Mouse (Mus musculus) liver (tissue): ENCODE measurements around the gene Pkp4.
"Not testable (repeated sequence)": the region's sequence is repeated elsewhere in the genome, so short reads cannot be mapped to it uniquely, and the experiment has no call there.

ENCODE experiments used
- DNase-seq: peaks from one replicate; pipeline ENCODE4 v3.0.0-alpha.2; 2020; ENCODE audit warnings: mixed read lengths

Pkp4 gene

DNA sequence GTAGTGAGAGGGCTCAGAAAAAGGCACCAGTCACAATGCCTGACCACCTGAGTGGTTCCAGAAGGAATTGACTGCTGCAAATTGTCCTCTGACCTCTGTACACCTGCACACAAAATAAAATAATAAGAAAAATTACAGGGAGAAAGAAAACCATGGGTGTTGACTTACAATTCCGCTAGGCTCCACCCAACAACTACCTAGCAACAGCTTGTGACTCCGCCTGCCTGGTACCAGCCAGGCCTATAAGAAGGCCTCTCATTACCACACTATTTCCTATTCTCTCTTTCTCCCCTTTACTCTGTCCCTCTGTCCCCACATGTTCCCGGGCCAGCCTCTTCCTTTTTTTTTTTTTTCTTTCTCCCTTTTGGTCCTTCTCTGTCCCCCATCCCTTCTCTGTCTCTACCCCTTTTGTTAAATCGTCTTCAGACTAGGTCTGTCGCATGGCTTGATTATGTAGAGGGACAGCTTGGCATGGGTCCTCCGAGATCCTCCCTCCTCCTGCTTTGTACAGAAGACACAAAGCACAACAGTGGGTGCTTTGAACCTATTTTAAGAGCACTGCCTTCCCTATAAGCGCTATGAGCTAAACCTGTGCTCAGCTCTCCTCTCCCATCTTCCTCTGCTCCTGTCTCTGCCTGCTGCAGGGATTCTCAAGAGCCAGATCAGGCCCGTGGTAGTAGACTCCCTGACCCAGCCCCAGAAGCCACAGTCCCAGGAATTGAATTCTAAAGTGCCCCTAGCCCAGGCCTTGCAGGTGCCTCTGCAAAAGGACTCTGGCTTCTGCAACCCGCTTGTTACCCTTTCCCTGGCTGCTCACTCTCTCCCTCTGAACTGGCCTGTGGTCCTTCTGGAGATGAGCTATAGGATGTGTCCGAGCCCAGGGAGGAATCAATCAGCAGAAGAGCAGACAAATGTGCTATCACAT is 223.5 kb downstream of the Pkp4 start:
- no peak for DNase-seq

DNA sequence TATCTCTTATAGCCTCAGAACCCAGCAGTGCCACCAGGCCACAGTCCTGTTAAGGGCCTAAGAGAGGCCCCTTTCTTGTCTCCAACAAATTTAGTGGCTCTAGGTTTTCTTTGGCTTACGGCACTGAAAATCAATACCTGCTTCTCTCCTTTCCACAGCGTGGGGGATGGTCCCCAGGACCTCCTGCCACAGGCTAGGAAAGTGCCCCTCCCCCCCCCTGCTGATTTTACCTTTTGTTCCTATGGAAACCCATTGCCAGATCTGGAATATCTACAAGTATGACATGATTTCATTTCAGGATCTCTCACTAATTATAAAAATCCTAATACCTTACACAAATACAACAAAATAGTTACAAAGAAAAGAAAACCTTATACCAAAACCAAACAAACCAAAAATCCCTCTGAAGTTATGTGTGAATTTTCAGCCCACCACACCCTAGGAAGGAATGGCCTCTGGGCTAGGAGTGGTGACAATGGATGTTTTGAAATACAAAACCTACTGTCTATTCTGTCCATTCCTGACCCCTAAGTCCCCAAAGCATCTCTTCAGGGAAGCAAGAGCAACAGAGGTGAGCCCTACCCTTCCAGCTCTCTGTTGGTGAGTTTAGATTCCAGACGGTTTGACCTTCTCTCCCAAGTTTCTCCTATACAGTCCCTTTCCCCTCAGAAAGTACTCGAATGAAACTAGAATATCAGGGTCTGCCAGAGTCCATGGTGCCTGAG is 224.7 kb downstream of the Pkp4 start:
- no peak for DNase-seq

DNA sequence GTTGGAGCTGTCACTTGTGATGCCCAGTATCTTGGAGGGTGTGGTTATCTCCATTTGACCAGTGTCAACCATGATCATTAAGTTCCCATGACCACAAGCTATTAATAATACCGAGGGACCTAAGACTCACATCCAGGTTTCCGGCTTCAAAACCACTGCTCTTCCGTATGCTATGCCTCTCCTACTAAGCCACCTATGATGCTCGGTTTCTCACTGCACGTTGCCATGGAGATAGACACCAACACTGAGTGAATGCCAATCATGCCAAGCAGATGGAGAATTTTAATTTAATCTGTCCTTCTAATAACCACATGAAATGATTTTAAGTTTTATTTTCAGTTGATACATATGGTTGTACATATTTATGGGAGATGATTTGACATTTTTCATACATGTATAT is 229.3 kb downstream of the Pkp4 start:
- DNase-seq: no peak

DNA sequence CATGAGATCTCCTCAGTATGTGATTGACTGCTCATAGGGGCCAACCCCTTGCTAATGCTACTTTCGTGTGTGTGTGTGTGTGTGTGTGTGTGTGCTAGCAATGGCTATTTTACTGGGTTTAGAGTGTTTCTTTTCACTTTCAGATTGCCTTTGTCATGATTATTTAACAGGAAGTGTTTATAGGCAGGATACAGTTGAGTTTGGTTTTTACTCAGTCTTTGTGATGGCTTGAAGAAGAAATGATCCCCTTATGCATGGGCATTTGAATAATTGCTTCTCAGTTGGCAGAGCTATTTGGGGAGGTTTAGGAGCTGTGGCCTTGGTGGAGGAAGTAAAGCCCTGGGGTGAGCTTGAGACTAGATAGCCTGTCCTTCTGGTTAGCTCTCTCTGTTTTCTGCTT is 232.5 kb downstream of the Pkp4 start:
- no peak for DNase-seq

DNA sequence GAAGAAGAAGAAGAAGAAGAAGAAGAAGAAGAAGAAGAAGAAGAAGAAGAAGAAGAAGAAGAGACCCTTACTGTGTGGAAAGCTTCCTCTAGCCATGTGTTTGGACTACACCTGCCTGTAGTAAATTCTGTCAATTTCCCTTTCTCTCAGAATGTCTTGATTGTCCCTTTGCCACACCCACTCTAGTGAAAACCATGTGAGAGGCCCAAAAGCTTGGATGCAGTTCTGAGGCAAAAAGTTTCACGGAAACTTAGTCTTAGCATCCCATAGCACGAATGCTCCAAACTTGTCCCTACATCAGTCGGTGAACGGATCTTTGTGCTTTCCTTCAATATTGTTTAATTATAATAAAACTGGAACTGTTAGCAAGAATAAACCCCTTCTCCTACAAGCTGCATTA is 234.0 kb downstream of the Pkp4 start:
- DNase-seq: no peak

DNA sequence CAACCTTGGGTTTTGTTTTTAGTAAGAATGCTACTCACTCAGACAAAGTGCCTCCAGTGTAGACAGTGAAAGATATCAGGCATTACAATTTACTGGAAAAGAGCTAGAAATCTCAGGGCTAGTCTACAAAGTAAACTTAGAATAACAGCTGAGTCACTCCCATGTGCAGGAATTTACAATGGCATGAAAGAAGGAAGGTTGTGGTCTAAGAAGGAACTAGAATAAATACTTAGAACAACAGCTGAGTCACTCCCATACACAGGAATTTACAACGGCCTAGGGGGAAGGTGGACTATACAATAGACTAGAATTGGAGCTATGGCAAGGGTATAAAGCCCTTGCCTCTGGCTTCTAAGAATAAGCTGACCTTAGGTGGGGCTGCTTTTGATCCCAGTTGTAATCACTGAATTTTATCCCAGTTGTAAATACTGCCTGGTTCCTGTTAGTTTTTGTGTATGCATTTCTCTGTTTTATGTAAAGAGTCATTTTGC is 234.6 kb downstream of the Pkp4 start:
- DNase-seq: not testable (repeated sequence)

DNA sequence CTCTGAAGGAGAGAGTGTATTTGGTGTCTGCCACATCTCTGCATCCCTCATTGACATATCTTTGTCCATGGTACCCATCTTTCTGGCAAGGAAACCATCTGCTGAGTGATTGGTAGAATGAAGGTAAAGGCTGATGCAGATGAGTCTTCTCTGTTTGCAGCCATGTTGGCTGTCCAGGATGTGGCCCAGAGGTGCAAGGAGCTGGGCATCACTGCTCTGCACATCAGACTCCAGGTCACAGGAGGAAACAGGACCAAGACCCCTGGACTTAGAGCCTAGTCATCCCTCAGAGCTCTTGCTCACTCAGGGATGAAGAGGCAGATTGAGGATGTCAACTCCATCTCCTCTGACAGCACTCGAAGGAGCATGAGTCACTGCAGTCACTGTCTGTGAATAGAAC is 235.9 kb downstream of the Pkp4 start:
- DNase-seq: no peak

DNA sequence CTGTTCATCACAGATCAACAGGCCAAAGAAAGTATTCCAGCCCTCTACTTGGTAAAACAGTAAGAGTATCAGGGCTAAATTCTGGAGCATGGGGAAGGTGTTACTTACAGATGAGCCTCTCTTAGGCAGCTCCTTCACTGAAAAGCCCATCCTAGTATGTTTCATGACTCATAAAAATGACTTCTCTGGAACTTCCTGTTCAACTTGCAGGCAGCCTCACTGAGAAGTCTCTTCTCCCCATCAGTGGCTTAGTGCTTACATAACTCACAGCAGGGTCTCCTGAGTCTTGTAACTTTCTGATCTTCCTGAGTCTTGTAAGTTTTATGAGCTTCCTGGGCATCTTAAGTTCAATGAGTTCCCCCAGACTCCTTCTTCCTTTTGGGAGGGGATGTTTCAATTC is 236.9 kb downstream of the Pkp4 start:
- no peak for DNase-seq

DNA sequence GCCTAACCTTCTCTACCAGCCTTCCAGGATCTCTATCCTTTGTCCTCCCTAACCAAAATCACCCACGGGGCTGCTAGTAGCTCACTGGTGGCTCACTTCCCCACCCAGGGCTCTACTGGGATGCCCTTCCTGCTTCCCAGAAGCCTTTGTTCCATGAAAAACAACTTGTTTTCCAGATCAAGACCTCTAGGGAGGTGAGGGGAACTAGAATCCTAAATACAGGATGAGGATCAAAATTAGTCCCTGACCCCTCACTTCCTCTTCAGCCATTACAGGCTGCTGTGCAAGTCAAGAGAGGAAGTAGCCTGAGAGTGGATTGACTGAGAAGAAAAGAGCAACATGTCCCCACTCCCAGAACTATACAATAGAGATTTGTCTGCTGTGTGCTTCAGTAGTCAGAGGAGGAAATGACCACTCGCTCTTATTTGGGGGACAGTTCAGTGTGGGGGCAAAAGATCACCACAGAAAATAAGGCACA is 240.3 kb downstream of the Pkp4 start:
- no peak for DNase-seq

DNA sequence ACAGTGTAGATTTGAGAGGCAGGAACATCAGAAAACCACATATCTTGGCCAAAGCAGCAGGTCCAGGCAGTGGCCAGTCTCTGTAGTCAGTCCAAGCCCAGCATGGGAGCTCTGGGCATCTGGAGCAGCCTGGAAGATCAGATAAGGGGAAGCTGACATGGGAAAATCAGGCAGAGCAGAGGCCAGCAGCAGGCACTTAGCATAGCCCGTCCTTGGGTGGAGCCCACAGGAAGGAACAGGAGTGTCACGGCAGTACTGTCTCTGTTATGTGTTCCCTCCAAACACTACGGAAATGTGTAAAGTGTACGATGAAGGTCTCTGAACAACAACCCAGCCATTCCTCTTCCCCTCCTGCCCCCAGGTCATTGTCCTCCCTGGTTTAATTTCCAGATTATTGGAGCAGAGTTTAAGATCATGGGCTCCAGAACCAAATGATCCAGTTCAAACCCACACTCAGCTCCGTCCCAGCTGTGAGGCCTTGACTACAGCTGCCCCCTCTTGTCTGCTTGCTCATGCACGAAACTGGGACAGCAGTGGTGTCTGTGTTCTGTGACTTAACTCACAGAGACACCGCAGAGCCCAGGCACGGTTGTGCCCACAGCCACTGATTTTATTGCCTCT is 241.3 kb downstream of the Pkp4 start:
- DNase-seq: no peak

DNA sequence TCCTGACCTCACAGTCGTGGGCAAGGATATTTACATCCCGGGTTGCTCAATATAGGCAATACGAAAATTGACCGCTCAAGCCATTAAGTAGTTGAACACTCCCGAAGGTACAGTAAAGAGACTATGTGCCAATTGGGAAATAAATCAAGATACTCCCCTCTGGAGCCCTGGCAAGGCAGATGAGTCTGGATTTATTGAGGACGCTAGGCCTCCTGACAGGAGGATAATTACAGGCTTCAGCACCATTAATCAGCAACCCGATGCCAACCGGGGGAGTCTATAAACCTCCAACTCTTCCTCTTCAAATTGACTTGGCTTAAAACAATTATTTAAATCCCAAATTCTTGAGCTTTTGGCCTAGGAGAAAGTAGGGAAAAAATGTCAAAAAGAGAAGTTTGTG is 243.4 kb downstream of the Pkp4 start:
- no peak for DNase-seq
